8 mouse cellular contexts compared by ENCODE assay signal in genomic region chr13:94788771-94789649, GRCm38 (mm10). TPM values are rescaled to one million over a fixed set of nuclear protein-coding genes. Genes with fewer than 3 reads are reported as not detected.
A peak's percentile ranks its signal among the peaks of the same experiment; 100 is the strongest.
DNase-seq lines count a peak whose midpoint lies in the region; ATAC-seq and TF ChIP-seq lines count a peak whose summit lies in the region.

Tbca (plus strand) TSS chr13:94788910.

- TF ChIP-seq POLR2A in bone marrow, adult 2 months (IDR thresholded peaks at IDR 0.05; ENCODE audit: borderline replicate concordance, control insufficient read depth, low read depth, low read length), result peak; percentile 86

- H3K4me2 ChIP-seq in embryonic facial prominence, embryonic 15.5 days (replicated peaks), result peak within 1 kb of the TSS; percentile 67
- peak within 1 kb of the TSS; percentile 82 for H3K4me2 ChIP-seq in kidney, embryonic 14.5 days (replicated peaks; ENCODE audit: low read depth, low read length)
- peak within 1 kb of the TSS; percentile 51 for H3K4me2 ChIP-seq in limb, embryonic 15.5 days

- peak within 1 kb of the TSS; percentile 81 for H3K4me3 ChIP-seq in bone marrow, adult 2 months (replicated peaks; ENCODE audit: control insufficient read depth, low read depth, low read length)
- peak within 1 kb of the TSS; percentile 96 for H3K4me3 ChIP-seq in embryonic facial prominence, embryonic 15.5 days (replicated peaks)
- H3K4me3 ChIP-seq in kidney, embryonic 14.5 days (ENCODE audit: low read length), result peak within 1 kb of the TSS; percentile 78
- H3K4me3 ChIP-seq in limb, embryonic 15.5 days, result peak within 1 kb of the TSS; percentile 93

- H3K27ac ChIP-seq in bone marrow, adult 2 months (ENCODE audit: control insufficient read depth, insufficient read depth, low read depth, low read length, poor library complexity), result peak within 1 kb of the TSS; percentile 88
- H3K27ac ChIP-seq in embryonic facial prominence, embryonic 15.5 days (replicated peaks), result peak within 1 kb of the TSS; percentile 89
- H3K27ac ChIP-seq in kidney, embryonic 14.5 days (ENCODE audit: low read depth, low read length), result peak within 1 kb of the TSS; percentile 82
- peak within 1 kb of the TSS; percentile 94 for H3K27ac ChIP-seq in limb, embryonic 15.5 days

- no peaks in the 10 kb centered on the region for H3K36me3 ChIP-seq in embryonic facial prominence, embryonic 15.5 days
- H3K36me3 ChIP-seq in kidney, embryonic 14.5 days (ENCODE audit: control insufficient read depth, insufficient read depth, low read length), result no peaks in the 10 kb centered on the region
- no peaks in the 10 kb centered on the region for H3K36me3 ChIP-seq in limb, embryonic 15.5 days

- H3K4me1 ChIP-seq in bone marrow, adult 2 months (ENCODE audit: control insufficient read depth, insufficient read depth, low read length), result no peaks in the 10 kb centered on the region
- H3K4me1 ChIP-seq in embryonic facial prominence, embryonic 15.5 days, result peaks cover 8% of the 10 kb centered on the region; the same call in 1 of the 2 replicates
- H3K4me1 ChIP-seq in kidney, embryonic 14.5 days (ENCODE audit: control insufficient read depth, insufficient read depth, low read length), result peaks cover 9% of the 10 kb centered on the region
- peaks cover 10% of the 10 kb centered on the region for H3K4me1 ChIP-seq in limb, embryonic 15.5 days

- under 1% methylated on average over 81 of the region's 81 CpGs for WGBS in bone marrow, adult 2 months
- under 1% methylated on average over 79 of the region's 81 CpGs for WGBS in embryonic facial prominence, embryonic 15.5 days
- WGBS in kidney, embryonic 14.5 days, result under 1% methylated on average over 61 of the region's 81 CpGs
- WGBS in limb, embryonic 15.5 days, result under 1% methylated on average over 78 of the region's 81 CpGs

- TF ChIP-seq CTCF in bone marrow, adult 2 months (IDR thresholded peaks at IDR 0.05; ENCODE audit: control insufficient read depth, insufficient read depth, low read length), result no peak

- ATAC-seq in embryonic facial prominence, embryonic 15.5 days (ENCODE audit: insufficient number of reproducible peaks, low FRiP score, low TSS enrichment, low read depth), result peak; percentile 94
- ATAC-seq in kidney, embryonic 14.5 days (ENCODE audit: low FRiP score, low TSS enrichment), result peak; percentile 97
- ATAC-seq in limb, embryonic 15.5 days (ENCODE audit: insufficient number of reproducible peaks, low FRiP score, low TSS enrichment, low read depth), result peak; percentile 86

- 0 out of 2 replicates have a peak, but pooled peaks cover 2% of the 10 kb centered on the region for H3K27me3 ChIP-seq in embryonic facial prominence, embryonic 15.5 days
- H3K27me3 ChIP-seq in kidney, embryonic 14.5 days (ENCODE audit: control insufficient read depth, insufficient read depth, low read length), result no peaks in the 10 kb centered on the region
- no peaks in the 10 kb centered on the region for H3K27me3 ChIP-seq in limb, embryonic 15.5 days

- H3K9ac ChIP-seq in embryonic facial prominence, embryonic 15.5 days, result peak within 1 kb of the TSS; percentile 97
- peak within 1 kb of the TSS; percentile 81 for H3K9ac ChIP-seq in kidney, embryonic 14.5 days (ENCODE audit: low read depth, low read length)
- peak within 1 kb of the TSS; percentile 91 for H3K9ac ChIP-seq in limb, embryonic 15.5 days

- DNase-seq in 416B (ENCODE audit: low read depth), result peak; percentile 85
- DNase-seq in heart, adult 9 months (ENCODE audit: low spot score in 2 of 2), result peak; percentile 79 to 83
- DNase-seq in monocyte, adult 2 months (ENCODE audit: low read depth in 1 of 2, low spot score in 2 of 2), result peak; percentile 13 to 53
- DNase-seq in spleen, postnatal 36 days (ENCODE audit: low spot score in 2 of 2), result peak; percentile 83 to 85

- no peaks in the 10 kb centered on the region for H3K9me3 ChIP-seq in embryonic facial prominence, embryonic 15.5 days (replicated peaks)
- H3K9me3 ChIP-seq in kidney, embryonic 14.5 days (ENCODE audit: control insufficient read depth, low read length), result no peaks in the 10 kb centered on the region
- no peaks in the 10 kb centered on the region for H3K9me3 ChIP-seq in limb, embryonic 15.5 days

RNA-seq across cellular contexts. Expression of gene Tbca, which starts in this region (rescaled TPM):
- polyA plus RNA-seq in bone marrow, adult 2 months (2011; ENCODE audit: insufficient read depth, insufficient read length, low replicate concordance, missing spikeins), result 62.7 and 107 TPM in 2 replicates
- 210 and 214 TPM in 2 replicates for polyA plus RNA-seq in embryonic facial prominence, embryonic 15.5 days (2015; fragmentation: Nextera tagmentation; extraction: Ambion mirVana)
- polyA plus RNA-seq in kidney, embryonic 14.5 days (2014; fragmentation: Nextera tagmentation; extraction: Ambion mirVana), result 255 and 371 TPM in 2 replicates
- polyA plus RNA-seq in limb, embryonic 15.5 days (2015; fragmentation: Nextera tagmentation; extraction: Ambion mirVana), result 194 and 208 TPM in 2 replicates

Comparison
In these comparisons a context has a peak if more than half of its experiments do, and no peak if none do; other contexts are left out.
1. Peak in every context shown above with its lines: DNase-seq, ATAC-seq, H3K4me3 ChIP-seq and H3K27ac ChIP-seq.
2. DNase-seq: peak in every context shown above with its lines; median percentile 85 in 416B; 84 in spleen, postnatal 36 days; 81 in heart, adult 9 months; 33 in monocyte, adult 2 months.